Mouse (Mus musculus) gastrocnemius, adult 18-20 months (tissue): ENCODE measurements around the gene Phykpl. TPM values are rescaled to one million over a fixed set of nuclear protein-coding genes. Genes with fewer than 3 reads are reported as not detected.
A peak's percentile ranks its signal among the peaks of the same experiment; 100 is the strongest.
"Not testable (repeated sequence)": the region's sequence is repeated elsewhere in the genome, so short reads cannot be mapped to it uniquely, and the experiment has no call there.

Experiments
- DNase-seq: peaks from one replicate; pipeline ENCODE4 v3.0.0; 2021; ENCODE audit warnings: low spot score
- total RNA-seq, 2 experiments: library from RNA; stranded (reverse); gene quantifications; 2 replicates each; pipeline ENCODE4 v1.2.3; 2021

Gene Phykpl
- total RNA-seq, 2 experiments from 2014 or later, result 10.9 to 11.9 TPM

GRCm38 (mm10) chr11:51585608-51586252 is 1.2 kb downstream of the Phykpl start:
- no peak for DNase-seq

- DNase-seq, result no peak
Observed at GRCm38 (mm10) chr11:51586411-51586810, 1.9 kb downstream of the Phykpl start.

- no peak for DNase-seq
Observed at GRCm38 (mm10) chr11:51587059-51587458, 2.5 kb downstream of the Phykpl start.

- no peak for DNase-seq
Observed at GRCm38 (mm10) chr11:51588833-51589232, 4.3 kb downstream of the Phykpl start.

GRCm38 (mm10) chr11:51590002-51590401 is 5.4 kb downstream of the Phykpl start:
- no peak for DNase-seq

- no peak for DNase-seq
Observed at GRCm38 (mm10) chr11:51591168-51591567, 6.6 kb downstream of the Phykpl start.

GRCm38 (mm10) chr11:51591915-51592314 is 7.4 kb downstream of the Phykpl start:
- no peak for DNase-seq

GRCm38 (mm10) chr11:51593368-51593767 is 8.8 kb downstream of the Phykpl start:
- DNase-seq, result no peak

- no peak for DNase-seq
Observed at GRCm38 (mm10) chr11:51593849-51594248, 9.3 kb downstream of the Phykpl start.

- DNase-seq, result no peak
Observed at GRCm38 (mm10) chr11:51594715-51595350, 10.3 kb downstream of the Phykpl start.

GRCm38 (mm10) chr11:51595459-51596083 is 11.0 kb downstream of the Phykpl start:
- DNase-seq, result no peak

GRCm38 (mm10) chr11:51597553-51597952 is 13.0 kb downstream of the Phykpl start:
- no peak for DNase-seq

GRCm38 (mm10) chr11:51602253-51602652 is 17.7 kb downstream of the Phykpl start:
- DNase-seq, result no peak

- peak; percentile 87 for DNase-seq
Observed at GRCm38 (mm10) chr11:51605602-51606446, 21.3 kb downstream of the Phykpl start.

GRCm38 (mm10) chr11:51606447-51607095 is 22.0 kb downstream of the Phykpl start, which contains the start of gene Hnrnpab:
Hnrnpab (minus strand) TSS chr11:51606847.
- DNase-seq, result peak; percentile 98

GRCm38 (mm10) chr11:51607096-51607738 is 22.7 kb downstream of the Phykpl start:
- DNase-seq, result no peak

- DNase-seq, result no peak
Observed at GRCm38 (mm10) chr11:51609266-51609909, 24.8 kb downstream of the Phykpl start.

- not testable (repeated sequence) for DNase-seq
Observed at GRCm38 (mm10) chr11:51609940-51610339, 25.4 kb downstream of the Phykpl start.

GRCm38 (mm10) chr11:51614256-51614655 is 29.7 kb downstream of the Phykpl start:
- DNase-seq, result no peak

GRCm38 (mm10) chr11:51615129-51615528 is 30.6 kb downstream of the Phykpl start:
- no peak for DNase-seq
